Mouse (Mus musculus): Measurements from ENCODE around the gene Sparcl1. TPM values are rescaled to one million over a fixed set of nuclear protein-coding genes. Genes with fewer than 3 reads are reported as not detected.

The Sparcl1 gene
- polyA plus RNA-seq, 1 experiment from 2014 or later = 84.5 TPM

DNA sequence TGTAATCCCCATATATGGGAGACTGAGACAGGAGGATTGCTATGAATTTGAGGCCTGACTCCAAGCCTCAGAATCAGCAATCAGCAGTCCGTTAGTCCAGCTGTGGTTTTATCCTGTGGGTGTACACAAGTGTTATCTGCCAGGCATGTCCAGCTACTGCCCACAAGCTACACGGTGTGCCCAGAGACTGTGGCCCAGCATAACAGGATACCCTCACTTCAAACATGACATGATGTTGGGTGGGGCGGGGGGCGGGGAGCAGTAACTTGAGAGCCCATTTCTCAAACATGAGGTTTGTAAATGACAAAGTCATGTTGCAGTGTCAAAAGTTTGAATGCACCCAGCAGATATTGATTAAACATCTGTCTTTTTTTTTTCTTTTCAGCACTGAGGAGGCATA, 57.7 kb downstream of the Sparcl1 start:
- no peaks in the 10 kb centered on the region for H3K4me1 ChIP-seq (replicated peaks)
- H3K9me3 ChIP-seq = no peaks in the 10 kb centered on the region
- H3K27me3 ChIP-seq = no peaks in the 10 kb centered on the region
- no peak overlapping the region for H3K4me3 ChIP-seq (replicated peaks)
- H3K27ac ChIP-seq = no peak overlapping the region
- ATAC-seq = no peak
- no peak overlapping the region for H3K9ac ChIP-seq (replicated peaks)
- no peak overlapping the region for H3K4me2 ChIP-seq (replicated peaks)
- 96% methylated on average over 4 of the region's 4 CpGs for WGBS
- H3K36me3 ChIP-seq = peaks cover 39% of the 10 kb centered on the region

GRCm38 (mm10) chr5:104054938-104055337, 58.6 kb downstream of the Sparcl1 start:
- no peak for ATAC-seq
- Histone ChIP-seq H3K36me3 (peaks cover 36% of the 10 kb centered on the region), H3K9ac (replicated peaks) (no peak overlapping the region), H3K4me1 (replicated peaks) (no peaks in the 10 kb centered on the region), H3K27ac (no peak overlapping the region), H3K4me3 (replicated peaks) (no peak overlapping the region), H3K9me3 (no peaks in the 10 kb centered on the region), H3K4me2 (replicated peaks) (no peak overlapping the region), H3K27me3 (no peaks in the 10 kb centered on the region)
- WGBS = 95% methylated on average over 4 of the region's 4 CpGs

- 63% methylated on average over 8 of the region's 8 CpGs for WGBS
- no peak for ATAC-seq
- Histone ChIP-seq H3K27ac (no peak overlapping the region), H3K27me3 (no peaks in the 10 kb centered on the region), H3K9ac (replicated peaks) (no peak overlapping the region), H3K9me3 (no peaks in the 10 kb centered on the region), H3K4me1 (replicated peaks) (peaks cover 3% of the 10 kb centered on the region), H3K4me3 (replicated peaks) (no peak overlapping the region), H3K36me3 (peaks cover 25% of the 10 kb centered on the region), H3K4me2 (replicated peaks) (no peak overlapping the region)
These were observed 60.6 kb downstream of the Sparcl1 start for GRCm38 (mm10) chr5:104052956-104053355.

DNA sequence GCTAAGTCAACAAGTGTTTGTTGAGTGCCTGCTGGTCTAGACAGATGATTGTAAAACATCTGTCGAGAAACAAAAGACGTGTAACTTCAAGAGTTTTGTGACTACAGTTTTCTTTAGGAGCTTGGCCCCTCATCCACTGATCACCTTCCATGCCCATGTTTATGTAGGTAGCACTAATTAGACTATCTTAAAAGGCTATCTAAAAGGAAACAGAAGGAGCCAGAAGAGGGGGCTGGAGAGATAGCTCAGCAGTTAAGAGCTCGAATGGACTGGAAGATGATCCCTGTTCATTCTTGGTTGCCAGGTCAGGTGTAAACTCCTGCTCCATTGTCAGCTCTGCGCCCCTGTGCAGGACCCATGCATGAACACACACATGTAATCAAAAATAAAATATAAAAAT, 65.4 kb downstream of the Sparcl1 start:
- Histone ChIP-seq H3K9ac (replicated peaks) (no peak overlapping the region), H3K4me2 (replicated peaks) (peak overlapping the region; percentile 62), H3K36me3 (peaks cover 23% of the 10 kb centered on the region), H3K4me1 (replicated peaks) (peaks cover 15% of the 10 kb centered on the region), H3K27me3 (no peaks in the 10 kb centered on the region), H3K9me3 (no peaks in the 10 kb centered on the region), H3K4me3 (replicated peaks) (peak overlapping the region; percentile 78; the same call in 1 of the 2 replicates), H3K27ac (no peak overlapping the region)
- 60% methylated on average over 4 of the region's 4 CpGs for WGBS
- no peak for ATAC-seq

- H3K27ac ChIP-seq = peak overlapping the region; percentile 67
- ATAC-seq = peak; percentile 31
- H3K9me3 ChIP-seq = no peaks in the 10 kb centered on the region
- H3K9ac ChIP-seq (replicated peaks) = peak overlapping the region; percentile 87
- no peaks in the 10 kb centered on the region for H3K27me3 ChIP-seq
- H3K4me2 ChIP-seq (replicated peaks) = peak overlapping the region; percentile 62
- peak overlapping the region; percentile 78 for H3K4me3 ChIP-seq (replicated peaks)
- peaks cover 15% of the 10 kb centered on the region for H3K4me1 ChIP-seq (replicated peaks)
- H3K36me3 ChIP-seq = peaks cover 20% of the 10 kb centered on the region
- WGBS = 11% methylated on average over 19 of the region's 19 CpGs
These were observed 66.1 kb downstream of the Sparcl1 start for GRCm38 (mm10) chr5:104047200-104048105.

DNA sequence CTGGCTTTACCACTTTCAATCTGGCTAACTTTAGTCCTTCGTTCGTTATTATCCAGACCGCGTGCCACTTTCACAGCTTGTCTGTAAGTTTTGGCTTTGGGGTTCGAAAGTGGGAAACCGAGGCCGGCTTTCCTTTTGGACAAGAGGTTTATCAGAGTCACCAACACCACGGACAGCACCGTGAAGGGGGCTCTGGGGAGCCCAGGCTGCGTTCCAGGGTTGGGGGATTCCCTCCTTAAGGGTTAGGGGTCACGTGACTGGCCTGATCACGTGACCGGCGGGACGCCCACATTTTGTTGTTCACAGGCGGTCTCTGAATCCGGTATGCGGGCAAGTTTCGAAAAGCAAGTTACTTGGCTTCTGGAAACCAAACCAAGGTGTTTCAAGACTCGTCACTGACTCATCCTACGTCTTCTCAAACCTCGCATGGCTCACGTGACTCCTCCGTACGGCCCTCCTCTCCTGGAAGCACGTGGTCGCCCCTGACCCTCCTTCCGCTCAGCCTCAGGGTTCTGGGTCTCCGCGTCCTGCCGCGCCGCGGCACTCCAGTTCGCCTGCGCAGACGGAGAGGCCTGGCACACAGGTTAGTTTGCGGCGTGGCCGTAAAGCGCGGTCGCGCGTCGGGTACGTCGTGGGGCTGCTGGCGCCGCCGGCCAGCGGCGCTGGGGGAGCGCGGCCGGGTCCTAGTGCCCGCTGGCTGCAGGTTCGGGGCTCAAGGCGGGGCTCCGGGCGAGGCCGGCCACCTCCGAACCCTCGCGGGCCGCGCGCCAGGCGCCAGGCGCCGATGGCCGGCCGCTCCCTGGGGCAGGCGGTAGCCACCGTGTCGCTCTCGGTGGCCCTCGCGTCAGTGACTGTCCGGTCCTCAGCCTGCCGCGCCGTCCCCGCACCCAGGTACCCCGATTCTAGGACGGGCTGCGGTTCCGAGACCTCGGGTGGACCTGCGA, 67.0 kb downstream of the Sparcl1 start, which contains the start of gene Nudt9:
Gene Nudt9, plus strand, starts transcription at position 51 of the 944 bp plus-strand sequence.
- peak within 1 kb of the TSS; percentile 67 for H3K27ac ChIP-seq
- H3K4me1 ChIP-seq (replicated peaks) = peaks cover 15% of the 10 kb centered on the region
- H3K36me3 ChIP-seq = peaks cover 11% of the 10 kb centered on the region
- ATAC-seq = peak; percentile 99
- 6% methylated on average over 77 of the region's 90 CpGs for WGBS
- peak within 1 kb of the TSS; percentile 62 for H3K4me2 ChIP-seq (replicated peaks)
- H3K4me3 ChIP-seq (replicated peaks) = peak within 1 kb of the TSS; percentile 78
- H3K9ac ChIP-seq (replicated peaks) = peak within 1 kb of the TSS; percentile 87
- no peaks in the 10 kb centered on the region for H3K27me3 ChIP-seq
- H3K9me3 ChIP-seq = no peaks in the 10 kb centered on the region

DNA sequence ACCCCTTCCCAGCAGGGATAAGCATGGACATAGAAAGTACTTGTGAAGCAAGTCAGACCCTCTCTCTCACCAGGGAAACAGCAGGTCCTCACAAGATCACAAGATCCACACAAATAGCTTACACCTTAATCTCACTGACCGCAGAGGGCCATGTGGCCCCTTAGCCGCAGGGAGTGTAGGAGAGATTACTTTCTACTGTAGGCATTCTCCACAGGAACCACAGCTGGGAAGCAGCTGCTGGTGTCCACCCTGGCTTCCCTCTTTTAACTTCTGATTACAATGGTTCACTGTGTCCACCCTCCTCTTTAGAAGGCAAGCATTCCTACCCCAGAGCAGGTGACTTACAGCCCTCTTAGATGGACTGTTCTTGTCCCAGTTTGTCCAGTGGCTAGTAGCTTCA, 69.8 kb downstream of the Sparcl1 start:
- WGBS = 52% methylated on average over 2 of the region's 2 CpGs
- peaks cover 15% of the 10 kb centered on the region for H3K4me1 ChIP-seq (replicated peaks)
- ATAC-seq = no peak
- H3K9ac ChIP-seq (replicated peaks) = no peak overlapping the region
- H3K36me3 ChIP-seq = no peaks in the 10 kb centered on the region
- no peak overlapping the region for H3K4me3 ChIP-seq (replicated peaks)
- H3K27me3 ChIP-seq = no peaks in the 10 kb centered on the region
- H3K4me2 ChIP-seq (replicated peaks) = no peak overlapping the region
- H3K9me3 ChIP-seq = no peaks in the 10 kb centered on the region
- H3K27ac ChIP-seq = no peak overlapping the region

GRCm38 (mm10) chr5:104042906-104043305, 70.6 kb downstream of the Sparcl1 start:
- no peak for ATAC-seq
- Histone ChIP-seq H3K4me2 (replicated peaks) (no peak overlapping the region), H3K9ac (replicated peaks) (no peak overlapping the region), H3K4me1 (replicated peaks) (peaks cover 11% of the 10 kb centered on the region), H3K4me3 (replicated peaks) (no peak overlapping the region), H3K27me3 (no peaks in the 10 kb centered on the region), H3K36me3 (no peaks in the 10 kb centered on the region), H3K9me3 (no peaks in the 10 kb centered on the region), H3K27ac (no peak overlapping the region)
- 96% methylated on average over 2 of the region's 2 CpGs for WGBS

DNA sequence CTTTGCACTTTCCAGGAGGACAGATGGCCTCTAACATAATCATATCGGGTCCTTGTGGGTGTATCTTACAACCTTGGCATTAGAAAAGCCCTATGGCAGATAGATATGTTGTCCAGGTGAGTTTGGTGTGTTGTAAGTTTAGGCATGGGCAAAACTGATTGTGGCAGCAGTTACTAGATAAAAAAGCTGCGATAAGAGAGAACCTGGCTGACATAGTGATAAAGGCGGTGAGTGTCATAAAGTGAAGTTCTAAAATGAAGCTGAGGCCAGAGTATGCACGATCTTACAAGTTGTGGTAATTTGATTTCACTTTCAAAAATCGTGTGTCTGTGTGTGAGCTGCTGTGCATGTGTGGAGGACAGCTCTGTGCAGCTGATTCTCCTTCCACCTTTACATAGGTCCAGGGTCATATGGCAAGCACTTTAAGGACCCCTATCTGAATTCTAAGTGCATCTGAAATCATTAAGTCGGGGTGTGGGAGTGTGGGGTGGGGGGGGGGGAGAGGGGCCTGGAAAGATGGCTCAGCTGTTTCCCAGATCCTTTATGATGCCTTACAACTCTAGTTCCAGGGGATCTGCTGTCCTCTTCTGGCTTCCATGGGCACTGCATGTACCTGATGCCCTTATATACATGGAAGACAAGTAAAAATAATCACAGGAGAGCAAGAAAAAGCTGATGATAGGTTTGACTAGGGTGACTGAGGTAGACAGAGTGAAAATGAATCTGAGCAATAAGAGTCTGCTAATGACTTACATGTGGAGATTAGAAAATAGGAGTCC, 74.2 kb downstream of the Sparcl1 start:
- H3K9ac ChIP-seq (replicated peaks) = no peak overlapping the region
- no peaks in the 10 kb centered on the region for H3K9me3 ChIP-seq

DNA sequence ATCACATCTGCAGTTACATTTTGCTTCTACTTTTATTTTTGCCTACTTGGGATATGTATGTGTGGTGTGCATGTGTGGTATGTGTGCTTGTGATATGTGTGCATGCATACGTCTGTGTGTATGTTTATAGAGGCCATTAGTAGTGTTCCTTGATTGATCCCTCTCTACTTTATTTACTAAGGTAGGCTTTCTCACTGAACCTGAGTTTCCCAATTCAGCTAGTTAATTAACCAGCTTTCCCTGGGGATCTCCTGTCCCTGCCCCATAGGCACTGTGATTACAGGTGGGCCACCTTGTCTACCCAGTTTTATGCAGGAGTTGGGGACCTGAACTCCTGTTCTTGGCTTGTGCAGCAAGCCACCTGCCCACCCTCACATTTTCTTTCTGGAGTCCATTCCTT, 76.8 kb downstream of the Sparcl1 start:
- no peaks in the 10 kb centered on the region for H3K36me3 ChIP-seq
- no peaks in the 10 kb centered on the region for H3K9me3 ChIP-seq
- no peak overlapping the region for H3K9ac ChIP-seq (replicated peaks)
- H3K27ac ChIP-seq = no peak overlapping the region
- H3K4me3 ChIP-seq (replicated peaks) = no peak overlapping the region
- H3K4me1 ChIP-seq (replicated peaks) = no peaks in the 10 kb centered on the region
- no peak for ATAC-seq
- no peak overlapping the region for H3K4me2 ChIP-seq (replicated peaks)
- no peaks in the 10 kb centered on the region for H3K27me3 ChIP-seq
- WGBS = 93% methylated on average over 1 of the region's 1 CpGs

More for the DNA sequence above, 74.2 kb downstream of the Sparcl1 start:
- 64% methylated on average over 6 of the region's 6 CpGs for WGBS
- Histone ChIP-seq H3K27me3 (no peaks in the 10 kb centered on the region), H3K4me2 (replicated peaks) (no peak overlapping the region), H3K27ac (no peak overlapping the region), H3K4me3 (replicated peaks) (no peak overlapping the region), H3K4me1 (replicated peaks) (no peaks in the 10 kb centered on the region), H3K36me3 (no peaks in the 10 kb centered on the region)
- no peak for ATAC-seq

DNA sequence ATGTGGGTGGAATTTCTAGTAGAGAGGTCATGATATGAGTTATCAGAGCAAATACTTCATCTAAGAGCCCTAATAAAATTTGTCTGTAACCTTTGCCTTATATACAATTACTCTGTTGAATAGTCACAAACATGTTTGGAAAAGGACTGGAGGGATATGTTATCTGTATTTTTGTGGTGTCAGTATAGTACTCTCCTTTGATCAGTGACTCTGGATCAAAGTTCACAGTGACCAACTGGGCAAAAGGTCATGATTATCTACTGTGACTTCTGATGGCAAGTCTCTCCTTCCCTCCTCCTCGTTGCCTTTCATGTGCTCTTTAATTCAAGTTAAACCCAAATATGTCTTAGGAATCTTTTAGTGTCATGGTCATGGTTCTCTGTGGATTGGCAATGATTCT, 77.7 kb downstream of the Sparcl1 start:
- no peak for ATAC-seq
- Histone ChIP-seq H3K36me3 (no peaks in the 10 kb centered on the region), H3K4me2 (replicated peaks) (no peak overlapping the region), H3K4me3 (replicated peaks) (no peak overlapping the region), H3K4me1 (replicated peaks) (no peaks in the 10 kb centered on the region), H3K9me3 (no peaks in the 10 kb centered on the region), H3K27me3 (no peaks in the 10 kb centered on the region), H3K9ac (replicated peaks) (no peak overlapping the region), H3K27ac (no peak overlapping the region)
- WGBS = 70% methylated on average over 1 of the region's 1 CpGs
